Mouse (Mus musculus): ENCODE results near the gene Cep70. TPM values are rescaled to one million over a fixed set of nuclear protein-coding genes. Genes with fewer than 3 reads are reported as not detected.

Gene Cep70
- 10 to 100 TPM in 1 of 4 experiments, 1 to 10 TPM in 3; 5.4 to 12.6 (median 6.7) TPM for total RNA-seq (2022)

GRCm38 (mm10) chr9:99243190-99243894, at the start of gene Cep70:
TSS of gene Cep70 (plus strand) at chr9:99243367.
- peak; percentile 94 for DNase-seq (ENCODE audit: low spot score)

DNA sequence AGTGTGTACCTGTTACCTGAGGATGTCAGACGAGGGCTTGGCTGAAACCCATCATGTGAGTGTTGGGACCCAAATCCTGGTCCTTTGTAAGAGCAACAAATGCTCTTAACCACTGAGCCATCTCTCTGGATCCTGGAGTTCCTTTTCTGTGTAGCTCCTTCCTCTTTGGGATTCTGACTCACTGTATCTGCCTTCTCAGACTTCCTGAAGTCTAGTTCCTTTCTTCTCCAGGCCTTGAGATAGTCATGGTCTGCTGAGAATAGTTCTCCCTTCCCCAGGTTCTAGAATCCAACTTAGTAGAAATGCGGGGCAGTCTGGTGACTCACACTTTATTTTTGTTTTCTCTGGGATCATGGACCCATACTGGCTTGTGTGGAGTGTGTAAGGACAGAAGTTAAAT, 30.5 kb upstream of the Cep70 start:
- peak; percentile 1 for DNase-seq (ENCODE audit: low spot score)

- no peak for DNase-seq (ENCODE audit: low spot score)
These were observed 27.0 kb upstream of the Cep70 start for GRCm38 (mm10) chr9:99216182-99216581.

DNA sequence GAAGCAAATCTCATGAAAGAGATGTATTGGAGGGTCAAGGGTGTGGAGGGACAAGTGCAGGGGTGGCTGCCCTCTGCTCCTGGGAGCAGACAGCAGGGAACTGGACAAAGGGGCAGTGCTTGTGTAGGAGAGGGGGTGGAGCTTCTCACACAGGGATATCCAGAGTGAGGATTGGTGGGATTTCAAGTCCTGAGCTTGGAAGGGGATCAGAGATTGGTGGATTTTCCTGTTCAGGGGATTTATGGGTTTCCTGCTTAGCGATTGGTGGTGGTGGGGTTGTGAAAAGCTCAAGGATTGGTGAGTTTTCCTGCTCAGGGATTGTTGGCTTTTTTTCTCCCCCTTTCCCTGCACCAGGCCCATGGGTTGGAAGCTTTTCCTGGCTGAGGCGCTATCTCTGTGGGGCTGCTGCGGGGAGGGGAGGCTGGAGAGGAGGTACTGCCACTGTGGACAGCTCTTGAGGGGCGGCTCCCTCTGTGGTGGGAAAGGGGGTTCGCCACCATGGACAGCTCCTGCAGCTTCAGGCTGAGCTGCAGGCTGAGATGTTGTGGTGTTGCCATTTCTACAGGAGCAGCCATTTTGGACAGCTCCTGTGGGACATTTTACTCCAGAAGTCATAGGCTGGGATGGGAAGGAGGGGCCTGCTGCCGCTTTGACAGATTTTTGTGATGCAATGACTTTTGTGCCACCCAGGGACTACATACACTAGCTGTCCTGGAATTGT, 25.0 kb upstream of the Cep70 start:
- DNase-seq (ENCODE audit: low spot score): no peak

DNA sequence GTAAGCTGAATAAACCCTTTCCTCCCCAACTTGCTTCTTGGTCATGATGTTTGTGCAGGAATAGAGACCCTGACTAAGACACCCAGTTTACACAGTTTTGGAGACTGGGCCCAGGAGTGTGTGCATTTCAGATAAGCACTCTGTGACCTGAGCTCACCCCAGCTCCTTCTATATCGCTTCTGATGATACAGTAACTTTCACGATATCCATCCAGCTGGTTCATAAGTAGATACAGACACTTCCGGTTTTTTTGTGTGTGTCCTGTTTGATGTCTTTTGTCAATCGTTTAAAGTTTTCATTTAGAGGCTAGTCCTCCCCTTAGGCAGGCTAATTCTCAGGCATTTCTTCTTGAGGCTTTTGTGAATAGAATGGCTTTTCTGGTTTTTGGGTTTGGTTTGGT, 21.5 kb upstream of the Cep70 start:
- DNase-seq (ENCODE audit: low spot score): no peak

DNA sequence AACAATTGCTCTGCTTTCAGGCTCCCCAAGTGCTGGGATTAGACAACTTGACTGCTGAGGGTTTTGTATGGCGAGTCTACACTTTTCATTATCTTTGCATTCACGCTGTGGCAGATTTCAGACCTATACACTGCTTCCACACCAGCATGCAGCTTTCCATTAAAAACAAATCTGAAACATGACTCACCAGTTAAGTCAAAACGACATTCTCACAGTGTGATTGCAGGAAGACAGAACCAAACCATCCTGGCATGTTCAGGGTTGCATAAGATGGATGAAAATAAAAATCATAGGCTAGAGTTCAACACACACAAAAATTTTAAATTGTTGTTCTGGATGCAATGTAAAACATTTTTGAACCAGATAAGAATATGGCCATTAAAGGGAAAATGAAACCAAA, 18.6 kb upstream of the Cep70 start:
- no peak for DNase-seq (ENCODE audit: low spot score)

GRCm38 (mm10) chr9:99229450-99229849, 13.7 kb upstream of the Cep70 start:
- DNase-seq (ENCODE audit: low spot score): peak; percentile 16

DNA sequence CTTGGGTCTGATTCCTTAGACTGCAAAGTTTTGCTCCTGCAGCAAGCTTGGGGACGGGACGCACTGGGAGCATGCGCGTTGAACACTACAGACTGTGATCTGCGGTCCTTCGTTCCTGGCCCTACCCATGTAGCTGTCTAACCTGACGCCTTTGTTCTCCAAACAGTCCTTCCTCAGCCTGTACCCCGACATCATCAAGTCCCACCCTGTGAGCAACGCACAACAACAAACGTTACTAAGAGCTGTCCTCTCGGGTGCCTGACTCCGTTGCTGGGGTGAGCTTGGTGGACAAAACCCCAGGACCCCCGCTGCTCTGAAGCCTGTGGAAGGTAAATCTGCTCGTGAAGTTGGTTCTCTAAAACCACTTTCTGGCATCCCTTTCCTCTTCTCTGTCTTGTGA, 6.0 kb upstream of the Cep70 start, which contains the start of gene Faiml:
Gene Faiml (minus strand): TSS at position 101 of the 400 bp plus-strand sequence.
- no peak for DNase-seq (ENCODE audit: low spot score)

GRCm38 (mm10) chr9:99238276-99238675, 4.9 kb upstream of the Cep70 start:
- no peak for DNase-seq (ENCODE audit: low spot score)

DNA sequence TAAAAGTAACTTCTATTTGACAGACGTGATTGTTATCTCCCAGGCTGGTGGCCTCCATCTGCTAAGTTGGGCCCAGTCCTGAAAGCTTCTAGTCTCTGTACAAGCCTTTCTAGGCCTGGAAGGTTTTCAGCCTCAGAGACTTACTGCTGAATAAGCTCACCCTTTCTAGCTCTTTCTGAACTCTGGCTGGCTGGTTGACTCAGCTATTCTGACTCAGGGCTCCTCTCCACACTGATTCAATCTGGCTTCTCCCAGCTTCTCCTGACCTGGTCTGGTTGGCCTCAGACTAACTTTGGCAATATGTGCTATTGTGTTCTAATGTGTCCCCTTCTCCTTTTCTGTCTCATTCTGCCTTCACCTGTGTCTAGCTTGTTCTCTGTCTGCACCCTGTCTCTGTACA, 3.9 kb upstream of the Cep70 start:
- no peak for DNase-seq (ENCODE audit: low spot score)

- no peak for DNase-seq (ENCODE audit: low spot score)
These were observed 2.6 kb upstream of the Cep70 start for GRCm38 (mm10) chr9:99240571-99240970.

GRCm38 (mm10) chr9:99242035-99242434, 1.1 kb upstream of the Cep70 start:
- DNase-seq (ENCODE audit: low spot score): peak; percentile 47

DNA sequence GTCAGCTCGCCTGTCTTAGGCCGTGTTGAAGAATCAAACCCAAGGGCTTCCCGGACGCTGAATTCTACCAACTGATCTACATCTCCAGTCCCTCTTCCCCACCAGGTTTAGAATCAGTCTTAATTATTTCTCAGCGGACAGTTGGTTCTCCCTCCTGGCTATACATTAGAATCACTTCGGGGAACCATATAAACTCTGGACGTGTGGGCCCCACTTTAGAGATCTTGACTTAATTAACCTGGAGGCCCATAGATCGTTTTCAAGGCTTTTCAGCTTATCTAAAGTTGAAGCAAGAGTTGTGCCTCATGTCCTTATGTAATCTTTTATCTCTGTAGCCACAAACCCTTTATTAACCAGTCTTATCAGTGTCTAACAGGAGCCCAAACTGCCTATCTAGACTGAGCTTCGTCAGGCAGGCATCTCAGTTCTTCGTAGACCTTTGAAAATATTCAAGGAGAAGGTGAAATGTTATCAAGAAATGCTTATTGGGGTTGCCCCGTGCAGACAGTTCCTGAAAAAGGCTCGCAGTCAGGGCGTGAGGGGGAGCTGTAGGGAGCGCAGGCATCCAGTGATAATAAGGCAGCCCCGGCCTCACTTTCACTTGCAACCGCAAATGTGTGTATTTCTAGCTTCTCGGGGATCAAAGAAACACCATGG, 506 bp upstream of the Cep70 start:
- DNase-seq (ENCODE audit: low spot score): peak; percentile 2

GRCm38 (mm10) chr9:99243895-99244293, 727 bp downstream of the Cep70 start:
- no peak for DNase-seq (ENCODE audit: low spot score)

DNA sequence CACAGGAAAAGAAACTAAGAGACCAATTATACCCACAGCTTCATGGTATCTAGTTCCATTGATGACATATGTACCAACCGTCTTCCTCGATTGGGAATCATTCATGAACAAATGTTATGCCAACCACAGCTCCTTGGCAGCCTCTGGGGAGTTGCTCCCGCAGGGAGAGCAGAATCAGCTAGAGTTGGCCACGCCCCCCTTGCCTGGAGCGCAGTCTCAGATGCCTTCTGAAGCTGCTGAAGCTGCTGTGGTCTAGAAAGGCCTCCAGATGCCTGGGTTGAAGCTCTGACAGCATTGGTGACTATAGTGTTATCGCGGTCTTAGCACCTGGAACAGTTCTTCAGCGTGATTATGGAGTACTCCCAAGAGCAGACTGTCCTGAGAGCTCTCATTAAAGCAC, 5.1 kb downstream of the Cep70 start:
- no peak for DNase-seq (ENCODE audit: low spot score)

GRCm38 (mm10) chr9:99248906-99249305, 5.7 kb downstream of the Cep70 start:
- DNase-seq (ENCODE audit: low spot score): no peak

DNA sequence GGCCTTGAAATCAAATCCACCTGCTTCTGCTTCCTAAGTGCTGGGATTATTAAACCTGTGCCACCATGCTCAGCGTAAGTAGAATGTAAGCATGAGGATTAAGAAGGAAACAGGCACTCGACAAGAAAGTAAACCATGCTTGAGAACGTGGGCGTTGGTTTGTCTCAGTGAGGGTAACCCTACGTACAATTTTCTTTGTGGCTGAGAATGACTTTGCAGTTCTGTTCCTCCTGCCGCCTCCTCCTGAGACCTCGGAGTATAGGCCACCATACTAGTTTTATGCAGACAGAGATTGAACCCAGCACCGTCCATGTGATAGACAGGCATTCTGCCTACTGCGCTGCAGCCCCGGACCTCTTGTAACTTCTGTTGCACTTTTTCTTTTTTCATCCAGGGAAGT, 10.7 kb downstream of the Cep70 start:
- DNase-seq (ENCODE audit: low spot score): no peak

- no peak for DNase-seq (ENCODE audit: low spot score)
These were observed 13.0 kb downstream of the Cep70 start for GRCm38 (mm10) chr9:99256206-99256605.

DNA sequence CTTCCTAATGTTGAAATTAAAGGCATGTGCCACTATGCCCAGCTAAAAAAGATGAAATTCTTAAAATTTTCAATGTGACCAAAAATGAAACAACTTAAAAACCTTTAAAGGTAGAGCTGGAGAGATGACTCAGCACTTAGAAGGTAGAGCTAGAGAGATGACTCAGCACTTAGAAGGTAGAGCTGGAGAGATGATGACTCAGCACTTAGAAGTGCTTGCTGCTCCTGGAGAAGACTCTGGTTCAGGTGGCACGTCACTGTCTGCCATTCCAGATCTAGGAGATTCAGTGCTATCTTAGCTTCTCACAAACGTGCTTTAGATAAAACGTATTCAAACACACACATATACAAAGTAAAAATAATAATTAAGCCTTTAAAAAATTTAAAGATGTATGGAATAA, 13.7 kb downstream of the Cep70 start:
- DNase-seq (ENCODE audit: low spot score): no peak

DNA sequence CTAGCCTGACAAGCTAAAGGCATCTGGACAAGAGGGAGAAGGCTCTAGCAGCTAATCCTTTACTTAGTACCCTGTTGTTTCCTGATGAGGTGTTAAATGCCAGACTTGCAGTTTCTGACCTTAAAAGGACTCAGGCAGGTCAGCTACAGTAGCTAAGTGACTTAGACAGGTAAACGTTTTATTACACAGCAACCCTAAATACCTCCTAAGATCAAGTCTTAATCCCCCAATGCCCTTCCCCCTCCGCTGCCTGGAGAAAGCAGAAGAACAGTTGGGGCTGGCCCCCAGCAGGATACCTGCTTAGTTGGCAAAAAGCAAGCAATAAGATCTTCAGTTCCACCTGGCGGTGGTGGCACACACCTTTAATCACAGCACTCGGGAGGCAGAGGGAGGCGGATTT, 15.7 kb downstream of the Cep70 start:
- DNase-seq (ENCODE audit: low spot score): no peak

DNA sequence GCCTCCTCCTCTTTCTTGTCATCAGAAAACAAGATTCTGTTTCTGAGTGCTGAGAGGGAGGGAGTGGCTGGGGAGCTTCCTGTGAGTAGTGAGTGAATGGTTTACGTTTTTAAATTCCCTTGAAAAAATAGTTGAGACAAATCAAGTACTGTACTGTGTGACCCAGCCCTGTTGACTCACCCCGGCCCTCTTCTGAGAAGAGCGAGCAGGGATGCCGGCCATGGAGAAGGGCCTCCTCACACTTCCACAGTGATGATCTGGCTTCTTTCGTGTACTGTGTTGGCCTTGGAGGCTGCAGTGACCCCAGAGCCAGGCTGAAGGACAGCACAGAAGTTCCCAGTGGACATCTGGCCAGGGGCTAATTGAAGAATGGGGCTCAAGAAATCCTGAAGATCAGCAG, 61.1 kb downstream of the Cep70 start:
- DNase-seq (ENCODE audit: low spot score): no peak

GRCm38 (mm10) chr9:99306226-99306625, 63.1 kb downstream of the Cep70 start:
- DNase-seq (ENCODE audit: low spot score): no peak
